Mouse (Mus musculus): Measurements from ENCODE around the gene Ssu2. TPM values are rescaled to one million over a fixed set of nuclear protein-coding genes. Genes with fewer than 3 reads are reported as not detected.

Gene Ssu2
- 0.29 TPM in 1 of 2 replicates, not detected in the other for total RNA-seq (2014; rRNA removed)
- polyA plus RNA-seq (2015; fragmentation: Nextera tagmentation; extraction: Ambion mirVana) = 0.25 and 0.44 TPM in 2 replicates

DNA sequence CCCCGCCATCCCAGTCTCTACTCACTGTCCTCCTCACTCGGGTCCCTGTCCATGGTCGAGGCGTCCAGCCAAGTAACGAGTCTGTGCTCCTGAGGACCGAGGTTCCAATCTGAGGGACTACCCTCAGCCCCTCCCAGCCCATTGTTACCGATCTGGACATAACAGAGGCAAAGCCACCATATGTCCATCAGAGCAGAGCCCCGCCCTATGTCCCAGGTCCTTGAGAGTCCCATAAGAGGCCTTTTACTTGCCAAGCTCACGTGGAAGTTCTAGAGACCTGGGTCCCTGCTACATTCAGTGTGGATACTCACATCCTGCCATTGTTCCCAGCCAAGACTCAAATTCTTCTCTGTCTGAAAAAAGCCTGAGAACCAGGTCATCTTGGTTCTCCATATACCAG is at the start of gene Ssu2:
Ssu2 (minus strand) TSS at position 77 of the 400 bp plus-strand sequence.
- H3K9ac ChIP-seq = no peak within 1 kb of the TSS
- no peak for ATAC-seq
- 74% methylated on average over 9 of the region's 9 CpGs for WGBS

DNA sequence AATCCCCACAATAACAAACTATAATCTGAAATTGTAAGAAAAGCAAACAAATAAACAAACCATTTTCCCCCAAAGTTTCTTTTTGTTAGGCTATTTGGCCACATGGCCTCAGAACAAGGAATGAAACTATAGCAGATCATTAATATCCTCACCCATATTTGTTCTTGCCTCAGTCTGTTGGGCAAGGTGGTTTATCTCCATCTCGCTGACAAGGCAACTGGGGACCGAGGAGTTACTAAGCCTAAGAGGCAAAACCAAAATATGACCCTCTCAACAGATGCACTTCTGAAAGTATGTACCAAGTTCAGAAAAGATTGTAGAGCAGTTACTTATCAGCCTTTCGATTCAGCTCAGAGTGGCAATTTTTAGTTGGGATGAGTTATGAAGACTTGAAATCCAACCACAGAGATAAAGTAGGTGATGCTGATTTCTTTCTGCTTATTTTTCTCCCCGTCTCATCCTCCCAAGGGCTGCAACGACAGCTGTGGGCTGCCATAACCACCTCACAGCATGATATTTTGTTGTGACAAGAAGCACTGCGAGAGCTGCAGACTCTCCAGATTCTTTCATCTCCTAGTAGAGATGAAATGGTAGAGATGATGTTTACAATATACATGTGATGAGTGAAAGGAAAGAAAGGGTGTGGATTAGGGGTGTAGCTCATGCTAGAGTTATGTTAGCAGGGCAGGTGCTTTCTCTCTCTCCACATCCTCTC is 38.4 kb upstream of the Ssu2 start:
- Histone ChIP-seq H3K4me3 (ENCODE audit: low read depth, low read length) (no peak overlapping the region), H3K36me3 (ENCODE audit: insufficient read depth) (no peaks in the 10 kb centered on the region), H3K4me1 (ENCODE audit: insufficient read depth) (no peaks in the 10 kb centered on the region), H3K4me2 (ENCODE audit: low read depth) (no peak overlapping the region), H3K9me3 (ENCODE audit: low read length) (no peaks in the 10 kb centered on the region; the same call in 1 of the 2 replicates), H3K9ac (no peak overlapping the region), H3K27me3 (ENCODE audit: insufficient read depth, low read length) (no peaks in the 10 kb centered on the region), H3K27ac (ENCODE audit: low read depth, low read length) (no peak overlapping the region)
- TF ChIP-seq CTCF (IDR thresholded peaks at IDR 0.05; ENCODE audit: low read depth) = no peak
- 68% methylated on average over 6 of the region's 6 CpGs for WGBS
- DNase-seq (no peak), ATAC-seq (0 out of 2 replicates have a peak, but pooled peaks have one; percentile 16)

More for the DNA sequence above, at the start of gene Ssu2:
- Histone ChIP-seq H3K27ac (ENCODE audit: low read depth, low read length) (no peak within 1 kb of the TSS), H3K27me3 (ENCODE audit: insufficient read depth, low read length) (no peaks in the 10 kb centered on the region), H3K4me1 (ENCODE audit: insufficient read depth) (no peaks in the 10 kb centered on the region), H3K9me3 (ENCODE audit: low read length) (no peaks in the 10 kb centered on the region), H3K36me3 (ENCODE audit: insufficient read depth) (no peaks in the 10 kb centered on the region), H3K4me3 (ENCODE audit: low read depth, low read length) (no peak within 1 kb of the TSS), H3K4me2 (ENCODE audit: low read depth) (no peak within 1 kb of the TSS)
- TF ChIP-seq CTCF (IDR thresholded peaks at IDR 0.05; ENCODE audit: low read depth) = no peak
- DNase-seq = no peak

DNA sequence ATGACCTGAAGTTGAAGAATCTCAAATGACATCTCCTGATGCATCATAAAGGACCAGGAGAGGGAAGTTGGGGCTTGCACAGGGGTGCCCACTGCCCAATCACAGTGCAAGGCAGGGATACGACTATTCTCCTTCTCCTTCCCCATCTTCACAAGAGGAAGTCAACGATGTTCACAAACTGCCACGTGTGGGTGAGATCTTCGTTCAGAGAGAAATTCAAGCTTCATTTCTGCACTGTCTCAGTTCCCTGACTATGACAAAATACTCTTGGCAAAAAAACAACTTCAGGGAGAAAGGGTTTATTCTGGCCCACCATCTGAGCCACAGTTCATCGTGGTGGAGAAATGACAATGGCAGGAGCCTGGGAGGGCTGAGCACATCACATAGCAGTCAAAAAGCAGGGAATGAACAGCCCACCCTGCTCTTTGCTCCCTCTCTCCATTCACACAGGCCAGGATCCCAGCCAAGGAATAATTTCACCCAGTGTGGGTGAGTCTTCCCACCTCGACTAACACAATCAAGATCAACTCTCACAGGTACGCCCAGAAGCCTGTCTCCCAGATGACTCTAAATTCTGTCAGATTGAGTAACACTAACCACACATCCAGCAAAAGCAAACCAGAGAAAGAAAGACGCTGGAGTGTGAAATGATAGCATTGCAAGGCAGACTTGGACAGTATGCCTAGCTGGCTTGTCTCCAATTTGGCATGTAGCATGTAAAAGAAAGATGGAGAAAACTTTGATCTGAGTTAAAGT is 36.1 kb upstream of the Ssu2 start:
- Histone ChIP-seq H3K9ac (no peak overlapping the region), H3K4me3 (ENCODE audit: low read depth, low read length) (no peak overlapping the region), H3K9me3 (ENCODE audit: low read length) (no peaks in the 10 kb centered on the region; the same call in 1 of the 2 replicates), H3K27ac (ENCODE audit: low read depth, low read length) (0 out of 2 replicates have a peak overlapping the region, but pooled peaks have one; percentile 15), H3K27me3 (ENCODE audit: insufficient read depth, low read length) (no peaks in the 10 kb centered on the region), H3K36me3 (ENCODE audit: insufficient read depth) (no peaks in the 10 kb centered on the region), H3K4me1 (ENCODE audit: insufficient read depth) (no peaks in the 10 kb centered on the region), H3K4me2 (ENCODE audit: low read depth) (no peak overlapping the region)
- no peak for TF ChIP-seq CTCF (IDR thresholded peaks at IDR 0.05; ENCODE audit: low read depth)
- peak; percentile 76 for DNase-seq
- WGBS = 67% methylated on average over 8 of the region's 8 CpGs
- ATAC-seq = peak; percentile 47

DNA sequence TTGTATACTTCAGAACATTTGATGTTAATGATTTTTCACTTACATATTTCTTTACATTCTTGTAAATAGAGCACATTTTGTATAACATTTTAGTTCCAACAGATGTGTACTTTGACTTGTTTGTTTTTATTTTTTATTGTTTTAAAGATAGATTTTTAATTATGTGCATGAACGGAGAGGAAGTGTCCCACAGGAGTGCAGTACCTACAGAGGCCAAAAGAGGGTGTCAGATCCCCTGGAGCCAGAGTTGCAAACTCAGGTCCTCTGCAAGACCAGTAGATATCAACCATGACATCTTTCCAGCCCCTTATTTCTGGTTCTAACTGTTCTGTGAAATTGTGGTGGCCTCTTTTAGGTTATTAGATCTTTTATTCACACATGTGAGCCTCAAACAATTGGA is 33.1 kb upstream of the Ssu2 start:
- H3K4me3 ChIP-seq (ENCODE audit: low read depth, low read length) = no peak overlapping the region
- DNase-seq (no peak), ATAC-seq (no peak)
- H3K27me3 ChIP-seq (ENCODE audit: insufficient read depth, low read length) = no peaks in the 10 kb centered on the region
- no peak overlapping the region for H3K27ac ChIP-seq (ENCODE audit: low read depth, low read length)
- H3K9me3 ChIP-seq (ENCODE audit: low read length) = no peaks in the 10 kb centered on the region; the same call in 1 of the 2 replicates
- peak; percentile 24; the same call in 1 of the 2 replicates for TF ChIP-seq CTCF (IDR thresholded peaks at IDR 0.05; ENCODE audit: low read depth)
- 96% methylated on average over 1 of the region's 1 CpGs for WGBS
- no peaks in the 10 kb centered on the region for H3K4me1 ChIP-seq (ENCODE audit: insufficient read depth)
- H3K4me2 ChIP-seq (ENCODE audit: low read depth) = no peak overlapping the region
- H3K36me3 ChIP-seq (ENCODE audit: insufficient read depth) = no peaks in the 10 kb centered on the region
- no peak overlapping the region for H3K9ac ChIP-seq

DNA sequence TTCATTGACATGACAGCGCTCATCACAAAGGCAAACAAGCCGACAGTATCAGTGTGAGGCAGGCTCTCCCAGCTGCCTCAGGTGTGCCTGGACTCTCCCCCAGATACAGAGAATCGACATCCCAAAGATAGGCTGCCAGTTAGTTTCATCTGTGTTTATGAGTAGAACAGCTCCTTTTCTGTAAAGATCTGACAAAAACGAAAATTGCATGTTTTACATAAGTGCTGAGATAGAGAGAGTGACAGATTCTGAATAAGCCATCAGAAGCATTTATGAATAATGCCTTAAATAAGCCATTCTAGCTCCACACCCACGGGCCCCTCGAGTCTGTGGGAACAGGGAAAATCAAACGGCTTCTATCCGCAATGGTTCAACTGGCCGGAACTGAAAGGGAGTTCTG is 31.5 kb upstream of the Ssu2 start:
- WGBS = 54% methylated on average over 9 of the region's 9 CpGs
- Histone ChIP-seq H3K9ac (no peak overlapping the region), H3K9me3 (ENCODE audit: low read length) (no peaks in the 10 kb centered on the region; the same call in 1 of the 2 replicates), H3K4me2 (ENCODE audit: low read depth) (peak overlapping the region; percentile 3; the same call in 1 of the 2 replicates), H3K27me3 (ENCODE audit: insufficient read depth, low read length) (no peaks in the 10 kb centered on the region), H3K4me3 (ENCODE audit: low read depth, low read length) (no peak overlapping the region), H3K27ac (ENCODE audit: low read depth, low read length) (peak overlapping the region; percentile 67; the same call in 1 of the 2 replicates), H3K4me1 (ENCODE audit: insufficient read depth) (no peaks in the 10 kb centered on the region), H3K36me3 (ENCODE audit: insufficient read depth) (no peaks in the 10 kb centered on the region)
- ATAC-seq (peak; percentile 74), DNase-seq (peak; percentile 39)
- TF ChIP-seq CTCF (IDR thresholded peaks at IDR 0.05; ENCODE audit: low read depth) = no peak

DNA sequence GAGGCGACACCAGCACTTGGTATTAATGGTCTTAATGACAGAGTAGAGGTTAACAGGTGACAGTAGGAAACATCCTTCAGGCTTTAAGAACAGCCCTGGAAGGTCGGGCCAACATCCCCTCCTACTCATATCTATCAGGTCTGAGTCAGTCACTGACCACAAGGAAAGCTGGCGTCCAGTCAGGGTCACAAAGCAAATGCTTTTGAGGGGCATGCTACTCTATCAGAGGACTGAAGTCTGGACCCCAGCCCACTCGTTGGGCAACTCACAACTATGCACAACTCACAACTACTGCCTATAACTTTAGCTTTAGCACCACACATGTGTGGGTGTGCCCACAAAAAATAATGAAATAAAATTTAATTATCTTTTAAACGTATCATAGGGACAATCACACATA is 16.3 kb upstream of the Ssu2 start:
- H3K4me2 ChIP-seq (ENCODE audit: low read depth) = no peak overlapping the region

More for the DNA sequence above, 16.3 kb upstream of the Ssu2 start:
- TF ChIP-seq CTCF (IDR thresholded peaks at IDR 0.05; ENCODE audit: low read depth) = no peak
- ATAC-seq = no peak
- Histone ChIP-seq H3K27me3 (ENCODE audit: insufficient read depth, low read length) (no peaks in the 10 kb centered on the region), H3K27ac (ENCODE audit: low read depth, low read length) (no peak overlapping the region), H3K4me1 (ENCODE audit: insufficient read depth) (no peaks in the 10 kb centered on the region), H3K9ac (no peak overlapping the region), H3K36me3 (ENCODE audit: insufficient read depth) (no peaks in the 10 kb centered on the region), H3K4me3 (ENCODE audit: low read depth, low read length) (no peak overlapping the region), H3K9me3 (ENCODE audit: low read length) (no peaks in the 10 kb centered on the region)
- no peak for DNase-seq
- 88% methylated on average over 5 of the region's 5 CpGs for WGBS

Data from forebrain, postnatal 0 days (tissue).